Mouse (Mus musculus) embryo, embryonic 11.5 days (tissue): ENCODE measurements around the gene Kcnj6.

ENCODE experiments used
- DNase-seq: peaks from one replicate; pipeline ENCODE4 v3.0.0-alpha.2; 2012; ENCODE audit warnings: low read depth, low spot score

Gene Kcnj6

GRCm38 (mm10) chr16:94997340-94997849 is at the start of gene Kcnj6:
Gene Kcnj6 (minus strand): TSS chr16:94997701.
- DNase-seq: peak; percentile 49

- no peak for DNase-seq
Observed at GRCm38 (mm10) chr16:95009937-95010336, 12.4 kb upstream of the Kcnj6 start.

GRCm38 (mm10) chr16:95004599-95004998 is 7.1 kb upstream of the Kcnj6 start:
- DNase-seq: peak; percentile 14

GRCm38 (mm10) chr16:94999551-94999950 is 2.0 kb upstream of the Kcnj6 start:
- DNase-seq: no peak

GRCm38 (mm10) chr16:94999019-94999418 is 1.5 kb upstream of the Kcnj6 start:
- no peak for DNase-seq

GRCm38 (mm10) chr16:94996791-94997281 is 665 bp downstream of the Kcnj6 start:
- no peak for DNase-seq

- DNase-seq: peak; percentile 64
Observed at GRCm38 (mm10) chr16:94995542-94996131, 1.9 kb downstream of the Kcnj6 start.

GRCm38 (mm10) chr16:94994924-94995323 is 2.6 kb downstream of the Kcnj6 start:
- no peak for DNase-seq

- no peak for DNase-seq
Observed at GRCm38 (mm10) chr16:94994148-94994547, 3.4 kb downstream of the Kcnj6 start.

GRCm38 (mm10) chr16:94990114-94990513 is 7.4 kb downstream of the Kcnj6 start:
- DNase-seq: no peak

- no peak for DNase-seq
Observed at GRCm38 (mm10) chr16:94986731-94987130, 10.8 kb downstream of the Kcnj6 start.

- DNase-seq: no peak
Observed at GRCm38 (mm10) chr16:94984263-94984662, 13.2 kb downstream of the Kcnj6 start.

- no peak for DNase-seq
Observed at GRCm38 (mm10) chr16:94980374-94980773, 17.1 kb downstream of the Kcnj6 start.

GRCm38 (mm10) chr16:94979499-94979898 is 18.0 kb downstream of the Kcnj6 start:
- no peak for DNase-seq

GRCm38 (mm10) chr16:94972080-94972855 is 25.2 kb downstream of the Kcnj6 start:
- DNase-seq: peak; percentile 78

- no peak for DNase-seq
Observed at GRCm38 (mm10) chr16:94968941-94969340, 28.6 kb downstream of the Kcnj6 start.

- no peak for DNase-seq
Observed at GRCm38 (mm10) chr16:94968472-94968871, 29.0 kb downstream of the Kcnj6 start.

- no peak for DNase-seq
Observed at GRCm38 (mm10) chr16:94957156-94957828, 40.2 kb downstream of the Kcnj6 start.

GRCm38 (mm10) chr16:94956410-94956809 is 41.1 kb downstream of the Kcnj6 start:
- DNase-seq: no peak

- DNase-seq: no peak
Observed at GRCm38 (mm10) chr16:94953294-94953693, 44.2 kb downstream of the Kcnj6 start.

GRCm38 (mm10) chr16:94949172-94949571 is 48.3 kb downstream of the Kcnj6 start:
- no peak for DNase-seq

GRCm38 (mm10) chr16:94946848-94947247 is 50.7 kb downstream of the Kcnj6 start:
- DNase-seq: no peak
